Comparison of ENCODE assay signal across 7 mouse cellular contexts in genomic region chr7:45366652-45367019, GRCm38 (mm10). TPM values are rescaled to one million over a fixed set of nuclear protein-coding genes. Genes with fewer than 3 reads are reported as not detected.
DNase-seq lines count a peak whose midpoint lies in the region; ATAC-seq and TF ChIP-seq lines count a peak whose summit lies in the region.

Gene Ppfia3, minus strand, starts transcription at chr7:45367019.

- H3K27me3 ChIP-seq in liver, adult 2 months (ENCODE audit: control insufficient read depth, insufficient read depth, low read length), result peaks cover 6% of the 10 kb centered on the region
- H3K27me3 ChIP-seq in embryonic facial prominence, embryonic 14.5 days (replicated peaks; ENCODE audit: control insufficient read depth, insufficient read depth, low read length), result peaks cover 51% of the 10 kb centered on the region
- peaks cover 46% of the 10 kb centered on the region for H3K27me3 ChIP-seq in intestine, postnatal 0 days (replicated peaks; ENCODE audit: control insufficient read depth, insufficient read depth, low read length)
- H3K27me3 ChIP-seq in midbrain, embryonic 13.5 days, result peaks cover 39% of the 10 kb centered on the region

- TF ChIP-seq CTCF in liver, adult 2 months (IDR thresholded peaks at IDR 0.05; ENCODE audit: low read depth, low read length), result no peak
- TF ChIP-seq CTCF in intestine, postnatal 0 days (IDR thresholded peaks at IDR 0.05; ENCODE audit: low read depth), result no peak

- H3K4me3 ChIP-seq in liver, adult 2 months (ENCODE audit: insufficient read depth, low read depth, low read length), result peak within 1 kb of the TSS; percentile 58
- peak within 1 kb of the TSS; percentile 68 for H3K4me3 ChIP-seq in embryonic facial prominence, embryonic 14.5 days (ENCODE audit: low read depth, low read length)
- H3K4me3 ChIP-seq in intestine, postnatal 0 days (ENCODE audit: low read depth, low read length), result peak within 1 kb of the TSS; percentile 56
- H3K4me3 ChIP-seq in midbrain, embryonic 13.5 days (replicated peaks), result peak within 1 kb of the TSS; percentile 85

- no peak for DNase-seq in liver, adult 2 months (ENCODE audit: extremely low read depth, low read depth, low spot score)
- no peak for DNase-seq in liver
- no peak for DNase-seq in embryonic facial prominence, embryonic 14.5 days (ENCODE audit: low spot score)
- DNase-seq in ovary, postnatal 14 days (ENCODE audit: low spot score), result no peak
- no peak for DNase-seq in right cerebral cortex, postnatal 10 days (ENCODE audit: low spot score in 2 of 2)

- no peak within 1 kb of the TSS for H3K27ac ChIP-seq in liver, adult 2 months (replicated peaks; ENCODE audit: insufficient read depth, low read depth, low read length)
- 0 out of 2 replicates have a peak within 1 kb of the TSS, but pooled peaks have one; percentile 39 for H3K27ac ChIP-seq in embryonic facial prominence, embryonic 14.5 days (replicated peaks; ENCODE audit: low read depth, low read length)
- peak within 1 kb of the TSS; percentile 46 for H3K27ac ChIP-seq in intestine, postnatal 0 days (ENCODE audit: low read depth, low read length)
- peak within 1 kb of the TSS; percentile 82 for H3K27ac ChIP-seq in midbrain, embryonic 13.5 days

- TF ChIP-seq POLR2A in liver, adult 2 months (IDR thresholded peaks at IDR 0.05; ENCODE audit: extremely low read depth, insufficient read depth, low read length), result no peak

- peaks cover under 1% of the 10 kb centered on the region; the same call in 1 of the 2 replicates for H3K4me1 ChIP-seq in liver, adult 2 months (ENCODE audit: control insufficient read depth, insufficient read depth, low read length)
- peaks cover 13% of the 10 kb centered on the region; the same call in 1 of the 2 replicates for H3K4me1 ChIP-seq in embryonic facial prominence, embryonic 14.5 days (ENCODE audit: control insufficient read depth, insufficient read depth, low read length)
- peaks cover 4% of the 10 kb centered on the region; the same call in 1 of the 2 replicates for H3K4me1 ChIP-seq in intestine, postnatal 0 days (replicated peaks; ENCODE audit: control insufficient read depth, insufficient read depth, low read length)
- peaks cover 66% of the 10 kb centered on the region for H3K4me1 ChIP-seq in midbrain, embryonic 13.5 days (replicated peaks)

- H3K9ac ChIP-seq in liver, adult 2 months (ENCODE audit: low read depth, low read length), result peak within 1 kb of the TSS; percentile 60
- peak within 1 kb of the TSS; percentile 68 for H3K9ac ChIP-seq in embryonic facial prominence, embryonic 14.5 days (ENCODE audit: low read depth, low read length)
- H3K9ac ChIP-seq in intestine, postnatal 0 days (ENCODE audit: low read depth, low read length), result peak within 1 kb of the TSS; percentile 51
- peak within 1 kb of the TSS; percentile 88 for H3K9ac ChIP-seq in midbrain, embryonic 13.5 days (replicated peaks)

- no peaks in the 10 kb centered on the region for H3K36me3 ChIP-seq in liver, adult 2 months (ENCODE audit: control insufficient read depth, insufficient read depth, low read length)
- no peaks in the 10 kb centered on the region for H3K36me3 ChIP-seq in embryonic facial prominence, embryonic 14.5 days (ENCODE audit: control insufficient read depth, insufficient read depth, low read length)
- H3K36me3 ChIP-seq in intestine, postnatal 0 days (ENCODE audit: control insufficient read depth, insufficient read depth), result no peaks in the 10 kb centered on the region
- no peaks in the 10 kb centered on the region for H3K36me3 ChIP-seq in midbrain, embryonic 13.5 days

- H3K79me2 ChIP-seq in liver, adult 2 months (ENCODE audit: control insufficient read depth, insufficient read depth, low read length), result no peaks in the 10 kb centered on the region

- peak; percentile 13 for ATAC-seq in embryonic facial prominence, embryonic 14.5 days (ENCODE audit: low read depth)
- no peak for ATAC-seq in intestine, postnatal 0 days
- ATAC-seq in midbrain, embryonic 13.5 days, result peak; percentile 44

- H3K4me2 ChIP-seq in embryonic facial prominence, embryonic 14.5 days (ENCODE audit: low read depth, low read length), result peak within 1 kb of the TSS; percentile 97
- peak within 1 kb of the TSS; percentile 99 for H3K4me2 ChIP-seq in intestine, postnatal 0 days (replicated peaks; ENCODE audit: low read depth)
- H3K4me2 ChIP-seq in midbrain, embryonic 13.5 days (replicated peaks), result peak within 1 kb of the TSS; percentile 84

- no peaks in the 10 kb centered on the region for H3K9me3 ChIP-seq in embryonic facial prominence, embryonic 14.5 days (ENCODE audit: control insufficient read depth, low read length)
- no peaks in the 10 kb centered on the region for H3K9me3 ChIP-seq in intestine, postnatal 0 days (ENCODE audit: control insufficient read depth)
- no peaks in the 10 kb centered on the region for H3K9me3 ChIP-seq in midbrain, embryonic 13.5 days

- WGBS in liver, adult 2 months, result 1% methylated on average over 26 of the region's 26 CpGs
- WGBS in embryonic facial prominence, embryonic 14.5 days, result no CpG with 5 or more reads among the region's 26 CpGs
- WGBS in intestine, postnatal 0 days, result 0% methylated on average over 22 of the region's 26 CpGs
- under 1% methylated on average over 21 of the region's 26 CpGs for WGBS in midbrain, embryonic 13.5 days

RNA-seq across cellular contexts. Expression of gene Ppfia3, which starts in this region (rescaled TPM):
- 0.07 TPM in 1 of 2 replicates, not detected in the other for total RNA-seq in liver, adult 2 months (2014; rRNA removed)
- 0.14 TPM in 1 of 2 replicates, not detected in the other for polyA plus RNA-seq in liver, adult 2 months (2012; rRNA removed)
- polyA plus RNA-seq in embryonic facial prominence, embryonic 14.5 days (2014; fragmentation: Nextera tagmentation; extraction: Ambion mirVana), result 4.8 and 6.9 TPM in 2 replicates
- 24.5 and 24.8 TPM in 2 replicates for polyA plus RNA-seq in intestine, postnatal 0 days (2015; fragmentation: Nextera tagmentation; extraction: Ambion mirVana)
- 17.2 and 19.8 TPM in 2 replicates for polyA plus RNA-seq in midbrain, embryonic 13.5 days (2015; fragmentation: Nextera tagmentation; extraction: Ambion mirVana)
